Mouse (Mus musculus) midbrain, embryonic 10.5 days (tissue): ENCODE measurements at regions not wholly inside any gene's neighbourhood (a gene's known extent, or its start where the extent isn't known, plus 50 kb on each side); places are given as distances from the start of the nearest gene placed in this dataset.

ENCODE experiments used
- DNase-seq: peaks from one replicate; pipeline ENCODE4 v3.0.0-alpha.2; 2017; ENCODE audit warnings: low spot score
- H3K27ac ChIP-seq: fragments of 300-500 bp; sonication (generic); replicated peaks from 2 replicates; pipeline ENCODE4 v1.5.1; 2016; ENCODE audit warnings: mild to moderate bottlenecking
- H3K27me3 ChIP-seq: fragments of 300-500 bp; sonication (generic); 2 replicates; pipeline ENCODE4 v1.6.1; 2016; ENCODE audit warnings: low read depth, mild to moderate bottlenecking; ENCODE audit not compliant: poor library complexity, severe bottlenecking
- H3K36me3 ChIP-seq: fragments of 300-500 bp; sonication (generic); 2 replicates; pipeline ENCODE4 v1.6.1; 2016; ENCODE audit warnings: mild to moderate bottlenecking, moderate library complexity
- H3K4me1 ChIP-seq: fragments of 300-500 bp; sonication (generic); 2 replicates; pipeline ENCODE4 v1.6.1; 2016
- H3K4me3 ChIP-seq: fragments of 300-500 bp; sonication (generic); 2 replicates; pipeline ENCODE4 v1.5.1; 2016; ENCODE audit warnings: mild to moderate bottlenecking, moderate library complexity
- H3K9me3 ChIP-seq: fragments of 300-500 bp; sonication (generic); replicated peaks from 2 replicates; pipeline ENCODE4 v1.6.1; 2016; ENCODE audit warnings: mild to moderate bottlenecking
- WGBS: fragments of 180-500 bp; shearing (Covaris S2); methylation state at CpG from one replicate; pipeline ENCODE4 v1.1.7; 2016; 5-methylcytosine and 5-hydroxymethylcytosine counted together

DNA sequence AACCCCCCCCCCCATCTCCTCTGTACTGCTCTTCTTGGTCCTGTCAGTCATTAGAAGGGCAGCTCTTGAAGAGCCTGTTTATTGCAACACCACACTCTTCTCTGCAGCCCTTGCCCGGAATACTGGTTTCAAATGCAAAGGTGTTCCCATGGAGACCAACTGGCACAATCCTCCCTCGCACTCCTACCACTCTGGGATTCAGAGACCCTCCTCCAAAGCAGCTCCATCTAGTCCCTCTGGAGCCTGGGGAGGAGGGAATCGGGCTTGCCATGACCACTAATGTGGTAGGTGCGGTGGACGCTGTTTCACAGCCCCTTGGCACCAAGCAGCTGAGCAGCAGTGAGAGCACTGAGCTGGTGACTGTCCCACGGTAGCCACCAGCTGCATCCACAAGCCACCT, 83.1 kb downstream of the Stk35 start:
- DNase-seq: no peak
- Histone ChIP-seq H3K9me3 (no peaks in the 10 kb centered on the region), H3K36me3 (no peaks in the 10 kb centered on the region), H3K4me3 (no peak overlapping the region), H3K27ac (no peak overlapping the region), H3K27me3 (no peaks in the 10 kb centered on the region), H3K4me1 (0 out of 2 replicates have a peak, but pooled peaks cover 3% of the 10 kb centered on the region)
- 50% methylated on average over 6 of the region's 6 CpGs for WGBS

DNA sequence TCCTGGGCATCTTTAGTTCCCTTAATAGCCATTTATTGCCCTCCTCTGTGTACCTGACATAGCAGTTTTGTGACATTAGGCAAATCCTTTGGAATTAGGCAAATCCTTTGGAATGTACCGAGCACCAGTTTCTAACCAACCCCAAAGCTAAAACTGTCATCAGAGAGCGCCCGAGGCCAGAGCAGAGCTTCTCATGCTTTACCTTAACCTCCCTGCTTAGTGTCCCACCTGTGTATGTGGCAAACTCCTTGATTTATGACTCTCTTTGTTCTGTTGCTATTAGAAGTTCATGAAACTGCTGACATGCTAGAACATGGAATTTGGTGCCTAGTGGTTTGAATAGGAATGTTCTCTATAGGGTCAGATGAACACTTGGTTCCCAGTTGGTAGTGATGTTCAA, 84.0 kb downstream of the Stk35 start:
- Histone ChIP-seq H3K36me3 (no peaks in the 10 kb centered on the region), H3K4me1 (0 out of 2 replicates have a peak, but pooled peaks cover 3% of the 10 kb centered on the region), H3K9me3 (no peaks in the 10 kb centered on the region), H3K27ac (no peak overlapping the region), H3K27me3 (no peaks in the 10 kb centered on the region), H3K4me3 (no peak overlapping the region)
- DNase-seq: no peak
- 90% methylated on average over 3 of the region's 3 CpGs for WGBS

DNA sequence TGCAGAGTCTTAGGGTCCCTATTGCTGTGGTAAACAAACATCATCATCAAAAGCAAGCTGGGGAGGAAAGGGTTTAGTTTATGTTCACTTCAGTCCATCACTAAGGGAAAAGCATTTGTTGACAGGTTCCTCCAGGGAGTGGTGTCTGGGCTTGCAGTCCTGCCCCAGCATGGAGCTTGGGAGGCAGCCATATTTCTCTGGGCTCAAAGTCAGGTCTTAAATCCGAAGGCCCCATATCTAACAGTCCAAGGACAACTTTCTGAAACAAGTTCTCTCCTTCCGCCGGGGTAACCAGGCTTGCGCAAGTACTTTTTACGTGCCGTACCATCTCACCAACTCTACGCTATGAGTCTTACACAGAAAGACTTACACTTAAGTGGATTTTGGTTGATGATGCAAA, 85.2 kb downstream of the Stk35 start:
- Histone ChIP-seq H3K27ac (no peak overlapping the region), H3K4me3 (no peak overlapping the region), H3K27me3 (no peaks in the 10 kb centered on the region), H3K36me3 (no peaks in the 10 kb centered on the region), H3K4me1 (0 out of 2 replicates have a peak, but pooled peaks cover 3% of the 10 kb centered on the region), H3K9me3 (no peaks in the 10 kb centered on the region)
- 95% methylated on average over 7 of the region's 7 CpGs for WGBS
- DNase-seq: no peak

- Histone ChIP-seq H3K4me3 (no peak overlapping the region), H3K27ac (no peak overlapping the region), H3K9me3 (no peaks in the 10 kb centered on the region), H3K4me1 (no peaks in the 10 kb centered on the region), H3K27me3 (no peaks in the 10 kb centered on the region), H3K36me3 (no peaks in the 10 kb centered on the region)
- no peak for DNase-seq
- WGBS: 91% methylated on average over 7 of the region's 7 CpGs
Measured at GRCm38 (mm10) chr2:129893231-129893630, 92.9 kb downstream of the Stk35 start.

DNA sequence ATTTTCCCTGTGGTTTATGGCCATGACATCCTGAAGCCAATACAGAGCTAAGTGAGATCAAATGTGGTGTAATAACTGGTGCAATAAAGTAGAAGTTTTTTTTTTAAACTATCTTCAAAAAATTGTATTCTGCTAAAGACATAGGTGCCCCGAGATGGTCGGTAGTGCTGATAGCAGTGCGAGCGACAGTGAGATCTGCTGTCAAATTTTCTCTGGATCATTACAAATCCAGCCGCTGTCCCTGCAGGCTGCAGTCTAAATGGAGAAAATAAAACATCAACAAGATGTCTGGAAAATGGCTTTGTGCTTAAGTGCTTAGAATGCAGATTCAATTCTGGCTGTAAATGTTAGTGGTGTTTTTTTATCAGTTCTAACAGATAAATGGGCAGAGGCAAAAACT, 93.5 kb downstream of the Stk35 start:
- Histone ChIP-seq H3K4me3 (no peak overlapping the region), H3K9me3 (no peaks in the 10 kb centered on the region), H3K27me3 (no peaks in the 10 kb centered on the region), H3K36me3 (no peaks in the 10 kb centered on the region), H3K4me1 (no peaks in the 10 kb centered on the region), H3K27ac (no peak overlapping the region)
- no peak for DNase-seq
- 93% methylated on average over 5 of the region's 5 CpGs for WGBS

DNA sequence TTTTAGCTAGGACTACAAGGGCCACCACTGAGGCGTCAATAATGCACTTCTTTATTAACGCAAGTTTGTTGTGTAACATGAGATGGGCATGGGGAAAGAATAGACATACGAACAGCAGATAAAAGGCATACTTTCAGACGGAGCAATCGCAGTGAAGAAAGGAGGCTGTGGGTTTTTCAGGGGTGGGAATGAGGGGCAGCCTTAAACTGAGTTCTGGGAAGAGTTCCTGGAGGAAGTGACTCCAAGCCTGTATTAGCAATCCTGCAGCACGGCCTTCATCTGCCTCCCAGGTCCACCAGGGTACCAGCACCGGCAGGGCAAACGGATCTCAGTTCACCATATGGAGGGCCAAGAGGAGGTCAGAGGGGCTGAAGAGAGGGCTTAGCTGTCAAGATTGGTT, 94.6 kb downstream of the Stk35 start:
- WGBS: 89% methylated on average over 8 of the region's 8 CpGs
- no peaks in the 10 kb centered on the region for H3K9me3 ChIP-seq
- no peaks in the 10 kb centered on the region for H3K27me3 ChIP-seq
- H3K27ac ChIP-seq: no peak overlapping the region
- H3K4me1 ChIP-seq: no peaks in the 10 kb centered on the region
- DNase-seq: no peak
- no peaks in the 10 kb centered on the region for H3K36me3 ChIP-seq
- H3K4me3 ChIP-seq: no peak overlapping the region

GRCm38 (mm10) chr2:129895369-129895768, 95.1 kb downstream of the Stk35 start:
- Histone ChIP-seq H3K4me1 (no peaks in the 10 kb centered on the region), H3K36me3 (no peaks in the 10 kb centered on the region), H3K9me3 (no peaks in the 10 kb centered on the region), H3K4me3 (no peak overlapping the region), H3K27me3 (no peaks in the 10 kb centered on the region), H3K27ac (no peak overlapping the region)
- no peak for DNase-seq
- WGBS: 93% methylated on average over 6 of the region's 6 CpGs

GRCm38 (mm10) chr2:129896696-129897095, 96.4 kb downstream of the Stk35 start:
- Histone ChIP-seq H3K4me1 (no peaks in the 10 kb centered on the region), H3K4me3 (no peak overlapping the region), H3K27me3 (no peaks in the 10 kb centered on the region), H3K27ac (no peak overlapping the region), H3K9me3 (no peaks in the 10 kb centered on the region), H3K36me3 (no peaks in the 10 kb centered on the region)
- DNase-seq: no peak
- WGBS: 91% methylated on average over 4 of the region's 4 CpGs

DNA sequence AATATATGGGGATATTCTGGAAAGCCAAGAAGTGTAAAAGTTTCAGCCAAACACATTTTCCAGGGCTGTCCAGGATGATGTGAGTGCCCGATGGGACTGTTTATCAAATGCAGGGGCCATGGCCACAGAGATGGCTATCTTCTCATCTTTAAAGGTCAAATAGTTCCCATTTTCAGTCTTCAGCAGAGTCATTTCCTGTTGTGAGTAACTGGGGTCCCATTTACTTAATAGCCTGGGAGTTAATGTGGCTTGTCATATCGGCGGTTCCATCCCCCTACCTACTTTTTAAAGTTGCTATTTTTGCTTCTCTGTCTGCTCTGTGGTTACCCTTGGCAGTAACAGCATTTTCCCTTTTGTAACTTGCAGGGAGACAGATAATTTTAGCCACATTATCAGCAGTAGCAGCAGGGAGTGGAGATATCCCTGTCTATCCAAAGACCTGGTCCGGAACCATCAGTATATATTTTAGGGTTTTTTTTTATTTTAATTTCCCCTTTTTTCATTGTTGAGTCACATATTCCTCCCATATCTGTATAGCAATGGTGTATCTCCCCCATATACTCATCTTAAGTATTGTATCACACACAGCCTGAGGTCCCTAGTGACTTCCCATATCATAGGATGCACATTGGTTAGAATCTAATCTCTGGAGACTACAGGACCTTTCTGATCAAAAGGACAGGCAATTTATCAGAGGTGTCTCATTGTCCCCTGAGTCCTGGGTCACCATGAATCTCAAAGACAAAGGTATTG, 103.2 kb downstream of the Stk35 start:
- 86% methylated on average over 4 of the region's 4 CpGs for WGBS
- peaks cover 3% of the 10 kb centered on the region for H3K4me1 ChIP-seq
- no peak for DNase-seq
- no peaks in the 10 kb centered on the region for H3K9me3 ChIP-seq
- H3K4me3 ChIP-seq: no peak overlapping the region
- H3K27ac ChIP-seq: no peak overlapping the region
- H3K36me3 ChIP-seq: no peaks in the 10 kb centered on the region
- peaks cover 29% of the 10 kb centered on the region for H3K27me3 ChIP-seq

DNA sequence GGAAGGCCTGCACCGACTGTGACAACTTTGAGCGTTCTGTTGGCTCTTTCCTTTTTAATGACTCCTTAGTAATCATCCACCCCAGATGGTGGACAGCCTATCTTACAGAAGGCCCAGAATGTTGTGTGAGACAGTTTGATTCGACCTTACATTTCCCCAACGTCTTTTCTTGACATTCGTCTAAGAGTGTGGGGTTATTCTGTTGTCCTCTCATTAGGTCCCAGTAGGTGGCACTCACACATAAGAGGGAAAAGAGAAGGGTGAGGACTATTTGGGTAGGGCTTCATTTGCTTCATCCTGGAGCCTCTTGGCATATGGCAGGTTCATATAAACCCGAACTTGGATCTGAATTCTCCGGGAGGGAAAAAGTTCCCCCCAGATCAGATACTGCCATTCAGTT, 104.4 kb downstream of the Stk35 start:
- no peaks in the 10 kb centered on the region for H3K9me3 ChIP-seq
- WGBS: 49% methylated on average over 7 of the region's 7 CpGs
- no peak for DNase-seq
- peaks cover 29% of the 10 kb centered on the region for H3K27me3 ChIP-seq
- peaks cover 13% of the 10 kb centered on the region for H3K4me1 ChIP-seq
- no peaks in the 10 kb centered on the region for H3K36me3 ChIP-seq
- H3K4me3 ChIP-seq: no peak overlapping the region
- no peak overlapping the region for H3K27ac ChIP-seq

DNA sequence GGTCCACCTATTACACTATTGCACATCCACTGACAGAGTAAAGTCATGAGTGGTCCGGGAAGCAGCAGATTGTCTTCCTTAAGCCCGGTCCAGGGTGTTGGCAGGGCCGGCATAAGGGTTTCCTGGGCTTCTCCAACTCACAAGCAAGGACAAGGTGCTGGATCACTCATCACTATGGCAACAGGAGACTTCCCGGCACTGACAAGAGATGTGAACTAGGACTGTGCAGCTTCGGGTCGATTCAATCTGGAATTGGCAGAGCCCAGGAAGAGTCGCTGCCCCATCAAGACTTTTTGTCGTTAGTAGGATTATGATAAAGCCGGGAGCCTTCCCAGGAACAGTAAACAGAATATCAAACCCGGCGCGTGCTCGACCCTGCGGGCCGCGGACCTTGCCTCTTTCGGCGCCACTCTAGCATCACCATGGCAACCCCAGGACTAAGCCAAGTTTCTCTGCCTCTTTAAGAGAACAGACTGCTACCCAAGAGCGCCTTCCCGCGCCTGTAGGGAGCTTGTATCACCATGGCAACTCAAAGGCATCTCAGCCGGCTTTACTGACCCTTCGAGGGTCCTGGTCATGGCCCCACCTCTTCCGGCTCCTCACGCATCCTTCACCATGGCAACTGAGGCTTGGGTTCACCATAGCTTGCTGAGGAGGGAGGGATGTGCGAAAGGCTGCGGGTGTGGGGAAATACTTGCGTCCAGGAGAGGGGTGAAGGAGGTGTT, 103.3 kb upstream of the Tgm3 start:
- no peaks in the 10 kb centered on the region for H3K36me3 ChIP-seq
- WGBS: 1% methylated on average over 28 of the region's 28 CpGs
- peaks cover 33% of the 10 kb centered on the region for H3K4me1 ChIP-seq
- DNase-seq: peak; percentile 96
- peak overlapping the region; percentile 50 for H3K4me3 ChIP-seq
- H3K27ac ChIP-seq: peak overlapping the region; percentile 81
- no peaks in the 10 kb centered on the region for H3K9me3 ChIP-seq
- peaks cover 63% of the 10 kb centered on the region for H3K27me3 ChIP-seq

DNA sequence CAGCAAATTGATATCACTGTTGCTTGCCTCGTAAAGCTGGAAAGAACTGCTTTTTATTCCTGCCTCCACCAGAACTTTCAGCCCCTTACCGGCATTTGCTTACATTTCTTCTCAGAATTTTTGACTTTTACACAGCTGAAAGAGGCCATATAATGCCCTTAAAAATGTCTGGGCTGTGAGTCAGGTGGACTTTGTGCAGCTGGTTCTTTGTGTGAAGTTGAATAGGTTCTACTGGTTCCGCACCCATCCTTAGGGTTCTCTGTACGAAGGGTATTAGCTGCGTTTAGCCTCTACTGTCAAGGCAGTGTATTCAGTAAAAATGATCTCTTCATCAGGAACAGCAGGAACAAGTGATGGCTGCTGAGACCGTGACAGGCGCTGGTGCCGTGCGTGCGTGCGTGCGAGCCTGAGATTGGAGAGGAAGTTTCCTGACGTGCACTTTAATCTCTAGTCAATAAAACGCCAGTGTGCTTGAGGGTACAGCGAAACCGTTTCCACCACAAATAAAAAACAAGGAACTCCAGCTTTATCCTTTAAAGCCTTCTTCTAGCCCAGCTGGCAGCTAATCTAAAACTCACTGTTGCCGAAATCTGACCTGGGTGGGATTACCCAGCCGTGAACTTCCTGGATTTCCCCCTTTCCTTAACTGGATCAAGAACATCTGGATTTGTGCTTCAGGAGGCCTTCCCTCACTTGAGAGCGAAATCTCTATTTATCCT, 100.8 kb upstream of the Tgm3 start:
- H3K4me3 ChIP-seq: peak overlapping the region; percentile 14; the same call in 1 of the 2 replicates
- no peaks in the 10 kb centered on the region for H3K9me3 ChIP-seq
- no peaks in the 10 kb centered on the region for H3K36me3 ChIP-seq
- H3K27me3 ChIP-seq: peaks cover 50% of the 10 kb centered on the region
- peak overlapping the region; percentile 33; the same call in 1 of the 2 replicates for H3K27ac ChIP-seq
- DNase-seq: peak; percentile 25
- H3K4me1 ChIP-seq: peaks cover 33% of the 10 kb centered on the region
- 49% methylated on average over 19 of the region's 19 CpGs for WGBS

DNA sequence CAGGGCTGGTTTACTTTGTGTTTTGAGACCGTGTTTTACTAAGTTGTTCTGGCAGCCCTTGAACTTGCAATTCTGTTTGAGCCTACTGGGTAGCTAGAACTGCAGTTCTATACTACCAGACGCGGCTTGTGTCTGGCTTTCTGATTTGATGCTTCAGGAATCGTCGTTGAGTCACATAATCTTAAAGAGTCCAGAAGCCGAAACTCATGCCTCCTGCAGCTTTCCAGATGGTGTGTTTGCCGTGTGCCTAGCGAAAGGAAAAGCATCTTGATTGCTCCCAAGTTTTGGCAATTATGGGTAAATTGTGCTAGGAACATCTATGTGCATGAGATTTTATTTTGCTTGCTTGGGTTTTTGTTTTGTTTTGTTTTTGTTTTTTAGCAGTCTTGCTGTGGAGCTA, 99.6 kb upstream of the Tgm3 start:
- Histone ChIP-seq H3K27me3 (peaks cover 38% of the 10 kb centered on the region), H3K9me3 (no peaks in the 10 kb centered on the region), H3K4me3 (no peak overlapping the region), H3K27ac (no peak overlapping the region), H3K4me1 (peaks cover 33% of the 10 kb centered on the region), H3K36me3 (no peaks in the 10 kb centered on the region)
- WGBS: 81% methylated on average over 8 of the region's 8 CpGs
- no peak for DNase-seq
